In the genomic region with DNA sequence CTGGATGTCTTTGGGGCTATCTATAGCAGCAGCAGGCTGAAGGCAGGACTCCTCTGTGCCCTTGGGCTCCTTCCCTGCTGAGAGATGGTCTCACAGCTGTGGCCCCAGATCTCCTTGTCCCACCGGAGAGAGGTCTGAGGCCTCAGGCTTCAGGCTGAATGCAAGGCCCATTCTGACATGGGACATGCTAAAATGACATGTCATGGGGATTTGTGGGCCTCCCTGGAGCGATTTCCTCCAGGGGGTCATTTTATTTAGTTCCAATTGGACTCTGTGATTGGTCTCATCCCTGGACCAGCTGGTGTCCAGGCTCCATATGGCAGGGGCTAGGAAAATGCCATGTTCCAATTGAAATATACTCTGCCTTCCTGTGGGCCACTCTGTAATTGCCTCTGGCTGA, we compare ENCODE assay signal across 18 mouse cellular contexts.
A peak's percentile ranks its signal among the peaks of the same experiment; 100 is the strongest.
DNase-seq lines count a peak whose midpoint lies in the region; ATAC-seq lines count a peak whose summit lies in the region.
"Had no signal": no experiment of that assay in that cellular context is flagged by ENCODE, and none has a peak within 500 bp of the region (broad histone marks: within the 10 kb centered on the region; RNA-seq: fewer than 3 reads in every experiment).

No protein-coding gene starts in this region.

- H3K27ac ChIP-seq in hindbrain, embryonic 10.5 days: peak overlapping the region; percentile 82
- H3K27ac ChIP-seq in hindbrain, embryonic 14.5 days: no peak overlapping the region
- peak overlapping the region; percentile 67; the same call in 1 of the 2 replicates for H3K27ac ChIP-seq in neural tube, embryonic 11.5 days (ENCODE audit: low read depth, low read length)
- H3K27ac ChIP-seq in liver, embryonic 16.5 days (ENCODE audit: low read length): peak overlapping the region; percentile 18; the same call in 1 of the 2 replicates
- H3K27ac ChIP-seq: limb, embryonic 13.5 days had no signal

- H3K4me1 ChIP-seq in hindbrain, embryonic 10.5 days (replicated peaks): peaks cover 66% of the 10 kb centered on the region
- H3K4me1 ChIP-seq in hindbrain, embryonic 14.5 days (replicated peaks; ENCODE audit: control insufficient read depth, insufficient read depth, low read length): peaks cover 43% of the 10 kb centered on the region
- H3K4me1 ChIP-seq in neural tube, embryonic 11.5 days (ENCODE audit: control insufficient read depth, insufficient read depth, low read length): peaks cover 24% of the 10 kb centered on the region
- H3K4me1 ChIP-seq in liver, embryonic 16.5 days (ENCODE audit: control insufficient read depth, low read depth, low read length): peaks cover 37% of the 10 kb centered on the region
- H3K4me1 ChIP-seq: limb, embryonic 13.5 days had no signal

- no peaks in the 10 kb centered on the region for H3K36me3 ChIP-seq in hindbrain, embryonic 10.5 days
- no peaks in the 10 kb centered on the region for H3K36me3 ChIP-seq in hindbrain, embryonic 14.5 days (replicated peaks; ENCODE audit: control insufficient read depth, insufficient read depth)
- H3K36me3 ChIP-seq in neural tube, embryonic 11.5 days (ENCODE audit: control insufficient read depth, insufficient read depth, low read length): no peaks in the 10 kb centered on the region
- H3K36me3 ChIP-seq in liver, embryonic 16.5 days (ENCODE audit: control insufficient read depth, insufficient read depth): no peaks in the 10 kb centered on the region
- H3K36me3 ChIP-seq: limb, embryonic 13.5 days had no signal

- no peaks in the 10 kb centered on the region for H3K9me3 ChIP-seq in hindbrain, embryonic 10.5 days
- no peaks in the 10 kb centered on the region for H3K9me3 ChIP-seq in hindbrain, embryonic 14.5 days (ENCODE audit: control insufficient read depth, low read length)
- no peaks in the 10 kb centered on the region for H3K9me3 ChIP-seq in neural tube, embryonic 11.5 days (ENCODE audit: control insufficient read depth, low read length)
- H3K9me3 ChIP-seq in liver, embryonic 16.5 days (replicated peaks; ENCODE audit: control insufficient read depth, low read length): no peaks in the 10 kb centered on the region
- H3K9me3 ChIP-seq: limb, embryonic 13.5 days had no signal

- peak; percentile 28 for DNase-seq in hindbrain, embryonic 10.5 days (ENCODE audit: low spot score)
- no peak for DNase-seq in hindbrain, embryonic 14.5 days (ENCODE audit: low spot score)
- DNase-seq in neural tube, embryonic 11.5 days (ENCODE audit: low spot score): peak; percentile 67
- DNase-seq in neural tube, embryonic 10.5 days (ENCODE audit: extremely low spot score, low spot score): no peak
- DNase-seq in retina, embryonic 14.5 days (ENCODE audit: low spot score): peak; percentile 41
- DNase-seq in adrenal gland, postnatal 10 days: no peak
- DNase-seq: adrenal gland, postnatal 36 days; cerebellum, adult 9-10 months; gastrocnemius, postnatal 14 days; kidney, adult 2 months; kidney, postnatal 14 days; thymus, postnatal 4 days had no signal

- WGBS in hindbrain, embryonic 10.5 days: 65% methylated on average over 2 of the region's 2 CpGs
- 10% methylated on average over 2 of the region's 2 CpGs for WGBS in hindbrain, embryonic 14.5 days
- 43% methylated on average over 2 of the region's 2 CpGs for WGBS in neural tube, embryonic 11.5 days
- WGBS in liver, embryonic 16.5 days (ENCODE audit: insufficient replicate concordance): 72% methylated on average over 2 of the region's 2 CpGs

- no peak overlapping the region for H3K4me2 ChIP-seq in hindbrain, embryonic 14.5 days (replicated peaks)
- H3K4me2 ChIP-seq in neural tube, embryonic 11.5 days (ENCODE audit: low read depth): no peak overlapping the region
- H3K4me2 ChIP-seq in liver, embryonic 16.5 days (ENCODE audit: low read depth, low read length): no peak overlapping the region
- H3K4me2 ChIP-seq: limb, embryonic 13.5 days had no signal

- no peak overlapping the region for H3K9ac ChIP-seq in hindbrain, embryonic 14.5 days
- H3K9ac ChIP-seq in neural tube, embryonic 11.5 days (ENCODE audit: low read length): no peak overlapping the region
- H3K9ac ChIP-seq in liver, embryonic 16.5 days (ENCODE audit: low read depth, low read length): peak overlapping the region; percentile 25; the same call in 1 of the 2 replicates
- H3K9ac ChIP-seq: limb, embryonic 13.5 days had no signal

- H3K4me3 ChIP-seq in hindbrain, embryonic 10.5 days: no peak overlapping the region
- H3K4me3 ChIP-seq in hindbrain, embryonic 14.5 days (replicated peaks; ENCODE audit: low read length): no peak overlapping the region
- no peak overlapping the region for H3K4me3 ChIP-seq in neural tube, embryonic 11.5 days (ENCODE audit: low read depth, low read length)
- no peak overlapping the region for H3K4me3 ChIP-seq in liver, embryonic 16.5 days (ENCODE audit: low read depth, low read length)
- H3K4me3 ChIP-seq: erythroblast, embryonic 14.5 days; limb, embryonic 13.5 days had no signal

- ATAC-seq in hindbrain, embryonic 14.5 days (ENCODE audit: low FRiP score): no peak
- ATAC-seq in neural tube, embryonic 11.5 days (ENCODE audit: insufficient read depth, low FRiP score, low TSS enrichment): peak; percentile 65
- ATAC-seq in liver, embryonic 16.5 days (ENCODE audit: low read depth): no peak
- no peak for ATAC-seq in megakaryocyte progenitor cell, adult 5-6 weeks (replicated peaks; ENCODE audit: poor library complexity)
- ATAC-seq: activated CD4-positive, CD25-positive, alpha-beta regulatory T cell, adult 4 months; Patski had no signal

- H3K27me3 ChIP-seq in hindbrain, embryonic 10.5 days (ENCODE audit: insufficient read depth, poor library complexity, severe bottlenecking): peaks cover 71% of the 10 kb centered on the region
- H3K27me3 ChIP-seq in hindbrain, embryonic 14.5 days (ENCODE audit: control insufficient read depth, insufficient read depth, low read length): no peaks in the 10 kb centered on the region
- H3K27me3 ChIP-seq in neural tube, embryonic 11.5 days (ENCODE audit: control insufficient read depth, insufficient read depth, low read length): no peaks in the 10 kb centered on the region
- no peaks in the 10 kb centered on the region for H3K27me3 ChIP-seq in liver, embryonic 16.5 days (ENCODE audit: control insufficient read depth, insufficient read depth, low read depth, low read length)
- H3K27me3 ChIP-seq: limb, embryonic 13.5 days; Patski had no signal

Comparison
In these comparisons a context has a peak if more than half of its experiments do, and no peak if none do; other contexts are left out.
1. DNase-seq: peak in hindbrain, embryonic 10.5 days (single experiment), neural tube, embryonic 11.5 days (single experiment) and retina, embryonic 14.5 days (single experiment); none in hindbrain, embryonic 14.5 days (single experiment), neural tube, embryonic 10.5 days (single experiment) and adrenal gland, postnatal 10 days (single experiment).